Mouse (Mus musculus): ENCODE measurements at regions not wholly inside any gene's neighbourhood (a gene's known extent, or its start where the extent isn't known, plus 50 kb on each side); places are given as distances from the start of the nearest gene placed in this dataset. TPM values are rescaled to one million over a fixed set of nuclear protein-coding genes. Genes with fewer than 3 reads are reported as not detected.

- WGBS, result 69% methylated on average over 2 of the region's 2 CpGs
- no peak overlapping the region for H3K4me2 ChIP-seq (replicated peaks)
- H3K9ac ChIP-seq, result no peak overlapping the region
- no peak for ATAC-seq (ENCODE audit: insufficient number of reproducible peaks, insufficient read depth, low FRiP score, low TSS enrichment)
- H3K4me1 ChIP-seq, result no peaks in the 10 kb centered on the region
- H3K9me3 ChIP-seq, result no peaks in the 10 kb centered on the region
- H3K36me3 ChIP-seq, result no peaks in the 10 kb centered on the region
- no peaks in the 10 kb centered on the region for H3K27me3 ChIP-seq
- H3K4me3 ChIP-seq, result no peak overlapping the region
- H3K27ac ChIP-seq, result no peak overlapping the region
Observed at GRCm38 (mm10) chr11:37442781-37443180, 207.0 kb upstream of the Tenm2 start.

GRCm38 (mm10) chr11:37434600-37434999, 198.8 kb upstream of the Tenm2 start:
- no peak for ATAC-seq (ENCODE audit: insufficient number of reproducible peaks, insufficient read depth, low FRiP score, low TSS enrichment)
- no peak overlapping the region for H3K9ac ChIP-seq
- no peaks in the 10 kb centered on the region for H3K9me3 ChIP-seq
- no peak overlapping the region for H3K4me2 ChIP-seq (replicated peaks)
- no peaks in the 10 kb centered on the region for H3K4me1 ChIP-seq
- no peak overlapping the region for H3K27ac ChIP-seq
- H3K36me3 ChIP-seq, result no peaks in the 10 kb centered on the region
- H3K4me3 ChIP-seq, result no peak overlapping the region
- WGBS, result 67% methylated on average over 2 of the region's 2 CpGs
- H3K27me3 ChIP-seq, result no peaks in the 10 kb centered on the region

DNA sequence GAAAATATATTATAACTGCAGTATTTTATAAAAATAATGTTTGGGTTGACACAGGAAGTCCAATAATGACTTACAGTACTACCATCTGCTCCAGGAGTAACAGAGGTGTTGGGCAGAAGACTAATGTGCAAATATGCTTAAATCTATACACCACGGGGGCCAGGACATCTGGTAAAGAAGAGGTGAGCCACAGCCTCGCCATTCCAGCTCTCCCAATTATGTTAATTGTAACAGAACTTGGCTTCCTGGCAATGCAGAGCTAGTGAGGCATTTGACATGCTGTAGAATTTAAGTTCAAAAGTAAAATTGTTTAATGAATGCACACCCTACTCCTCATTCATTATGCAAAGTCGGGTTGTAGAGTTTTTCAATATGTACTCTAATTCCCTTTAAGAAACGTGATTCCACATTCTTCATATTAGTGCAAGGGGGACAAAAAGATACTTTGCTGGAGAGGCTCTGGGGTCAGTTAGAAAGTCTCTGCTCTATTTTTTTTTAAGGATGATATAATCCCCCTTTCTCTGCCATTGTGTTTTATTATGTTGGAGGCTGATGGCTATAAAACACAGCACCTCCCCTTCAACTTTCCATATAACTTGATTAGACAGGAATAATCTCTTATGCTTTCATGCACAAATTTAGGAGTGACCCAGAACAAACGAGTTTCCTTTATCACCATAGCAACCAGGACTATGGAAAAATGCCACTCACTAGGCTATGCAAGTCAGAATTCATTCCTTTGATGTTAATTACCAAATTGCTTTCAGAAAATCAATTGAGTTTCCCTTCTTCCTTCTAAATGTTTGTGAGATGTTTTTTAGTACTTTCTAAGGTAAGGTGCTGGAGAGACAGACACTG, 188.8 kb upstream of the Tenm2 start:
- H3K36me3 ChIP-seq, result no peaks in the 10 kb centered on the region
- 35% methylated on average over 5 of the region's 5 CpGs for WGBS
- H3K4me2 ChIP-seq (replicated peaks), result no peak overlapping the region
- no peaks in the 10 kb centered on the region for H3K4me1 ChIP-seq
- no peak overlapping the region for H3K4me3 ChIP-seq
- no peak for ATAC-seq (ENCODE audit: insufficient number of reproducible peaks, insufficient read depth, low FRiP score, low TSS enrichment)
- no peaks in the 10 kb centered on the region for H3K9me3 ChIP-seq
- H3K27ac ChIP-seq, result no peak overlapping the region
- no peaks in the 10 kb centered on the region for H3K27me3 ChIP-seq
- H3K9ac ChIP-seq, result no peak overlapping the region

GRCm38 (mm10) chr11:37412868-37413267, 177.1 kb upstream of the Tenm2 start:
- H3K4me1 ChIP-seq, result no peaks in the 10 kb centered on the region
- no peaks in the 10 kb centered on the region for H3K27me3 ChIP-seq
- no peak for ATAC-seq (ENCODE audit: insufficient number of reproducible peaks, insufficient read depth, low FRiP score, low TSS enrichment)
- 61% methylated on average over 3 of the region's 3 CpGs for WGBS
- no peak overlapping the region for H3K4me3 ChIP-seq
- no peak overlapping the region for H3K27ac ChIP-seq
- H3K9ac ChIP-seq, result no peak overlapping the region
- H3K9me3 ChIP-seq, result no peaks in the 10 kb centered on the region
- no peak overlapping the region for H3K4me2 ChIP-seq (replicated peaks)
- no peaks in the 10 kb centered on the region for H3K36me3 ChIP-seq

GRCm38 (mm10) chr11:37367971-37368370, 132.2 kb upstream of the Tenm2 start:
- 68% methylated on average over 1 of the region's 1 CpGs for WGBS
- H3K27me3 ChIP-seq, result no peaks in the 10 kb centered on the region
- H3K9ac ChIP-seq, result no peak overlapping the region
- H3K4me2 ChIP-seq (replicated peaks), result no peak overlapping the region
- no peaks in the 10 kb centered on the region for H3K9me3 ChIP-seq
- H3K4me1 ChIP-seq, result no peaks in the 10 kb centered on the region
- no peak overlapping the region for H3K27ac ChIP-seq
- no peak overlapping the region for H3K4me3 ChIP-seq
- no peak for ATAC-seq (ENCODE audit: insufficient number of reproducible peaks, insufficient read depth, low FRiP score, low TSS enrichment)
- no peaks in the 10 kb centered on the region for H3K36me3 ChIP-seq

GRCm38 (mm10) chr11:37364430-37364829, 128.7 kb upstream of the Tenm2 start:
- Histone ChIP-seq H3K36me3 (no peaks in the 10 kb centered on the region), H3K27ac (no peak overlapping the region), H3K4me3 (no peak overlapping the region), H3K9me3 (no peaks in the 10 kb centered on the region), H3K9ac (no peak overlapping the region), H3K4me2 (replicated peaks) (no peak overlapping the region), H3K4me1 (no peaks in the 10 kb centered on the region), H3K27me3 (no peaks in the 10 kb centered on the region)
- ATAC-seq (ENCODE audit: insufficient number of reproducible peaks, insufficient read depth, low FRiP score, low TSS enrichment), result no peak
- 92% methylated on average over 2 of the region's 2 CpGs for WGBS

DNA sequence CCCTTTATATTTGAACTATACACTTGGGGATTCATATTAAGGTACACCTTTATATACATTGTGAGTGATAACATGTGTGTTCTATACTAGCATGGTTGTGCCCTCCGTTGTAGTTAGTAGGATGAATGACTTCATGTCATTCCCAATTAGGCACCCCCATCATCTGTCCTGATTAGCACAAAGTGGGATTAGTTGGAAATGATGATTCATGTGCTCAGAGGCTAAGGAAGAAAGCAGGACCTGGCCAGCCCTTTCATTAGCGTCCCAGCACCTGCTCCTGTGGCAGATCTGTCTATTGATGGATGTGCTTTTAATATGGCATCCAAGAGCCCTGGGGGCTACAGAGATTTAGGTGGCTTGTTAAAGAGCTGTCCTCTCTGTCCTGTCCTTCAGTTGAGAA, 119.3 kb upstream of the Tenm2 start:
- Histone ChIP-seq H3K9me3 (no peaks in the 10 kb centered on the region), H3K9ac (no peak overlapping the region), H3K36me3 (no peaks in the 10 kb centered on the region), H3K4me2 (replicated peaks) (no peak overlapping the region), H3K27me3 (no peaks in the 10 kb centered on the region), H3K4me1 (no peaks in the 10 kb centered on the region), H3K27ac (no peak overlapping the region), H3K4me3 (no peak overlapping the region)
- ATAC-seq (ENCODE audit: insufficient number of reproducible peaks, insufficient read depth, low FRiP score, low TSS enrichment), result no peak
- WGBS, result 63% methylated on average over 2 of the region's 2 CpGs

GRCm38 (mm10) chr11:37309691-37310090, 73.9 kb upstream of the Tenm2 start:
- H3K4me2 ChIP-seq (replicated peaks), result no peak overlapping the region
- H3K27me3 ChIP-seq, result no peaks in the 10 kb centered on the region
- no peaks in the 10 kb centered on the region for H3K36me3 ChIP-seq
- no peak overlapping the region for H3K4me3 ChIP-seq
- no peak for ATAC-seq (ENCODE audit: insufficient number of reproducible peaks, insufficient read depth, low FRiP score, low TSS enrichment)
- H3K9ac ChIP-seq, result no peak overlapping the region
- H3K27ac ChIP-seq, result no peak overlapping the region
- no peaks in the 10 kb centered on the region for H3K4me1 ChIP-seq
- WGBS, result 88% methylated on average over 2 of the region's 2 CpGs
- H3K9me3 ChIP-seq, result no peaks in the 10 kb centered on the region

DNA sequence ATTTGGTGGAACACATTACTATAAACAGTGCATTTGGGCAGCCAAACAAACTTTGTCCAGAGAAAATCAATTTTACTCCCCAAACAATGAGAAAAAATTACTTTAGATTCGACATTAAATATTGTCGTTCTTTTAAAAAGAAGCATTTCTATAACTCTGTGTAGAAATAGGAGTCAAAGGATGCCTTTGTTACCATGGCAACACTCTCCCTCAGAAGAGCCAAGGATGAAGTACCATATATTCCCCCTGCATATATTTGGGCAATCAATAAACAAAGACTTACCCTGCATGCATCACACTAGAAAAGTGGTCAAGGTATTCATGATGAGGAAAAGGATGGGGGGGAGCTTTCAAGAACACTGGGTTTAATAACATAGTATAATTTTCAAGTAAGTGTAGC, 70.9 kb upstream of the Tenm2 start:
- H3K9me3 ChIP-seq, result no peaks in the 10 kb centered on the region
- no peaks in the 10 kb centered on the region for H3K4me1 ChIP-seq
- H3K27me3 ChIP-seq, result no peaks in the 10 kb centered on the region
- H3K4me2 ChIP-seq (replicated peaks), result no peak overlapping the region
- H3K4me3 ChIP-seq, result no peak overlapping the region
- H3K9ac ChIP-seq, result no peak overlapping the region
- ATAC-seq (ENCODE audit: insufficient number of reproducible peaks, insufficient read depth, low FRiP score, low TSS enrichment), result no peak
- no peak overlapping the region for H3K27ac ChIP-seq
- no peaks in the 10 kb centered on the region for H3K36me3 ChIP-seq
- WGBS, result 80% methylated on average over 2 of the region's 2 CpGs

Small RNAs in the stretch of these regions (microRNA-seq; reads per million reads assigned to microRNA genes)
- not detected for gene Gm25693
